14 mouse cellular contexts compared by ENCODE assay signal in the genomic region with DNA sequence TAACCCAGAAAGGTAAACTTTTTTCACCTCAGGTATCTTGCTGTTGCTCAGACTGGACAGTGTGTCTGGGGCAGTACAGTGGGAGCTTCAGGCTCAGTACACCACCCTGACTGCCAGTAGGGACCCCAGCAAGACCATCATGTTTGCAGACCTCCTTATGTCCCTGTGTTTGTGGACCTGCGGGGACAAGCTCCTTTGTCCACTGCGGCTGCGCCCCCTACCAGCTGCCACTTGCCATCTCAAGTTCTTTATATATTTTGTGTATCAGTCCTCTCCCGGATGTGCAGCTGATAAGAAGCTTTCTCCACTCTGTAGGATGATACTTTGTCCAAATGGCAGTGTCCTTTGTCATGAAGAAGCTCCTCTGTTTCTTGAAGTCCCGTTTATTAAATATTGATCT. TPM values are rescaled to one million over a fixed set of nuclear protein-coding genes. Genes with fewer than 3 reads are reported as not detected.
DNase-seq lines count a peak whose midpoint lies in the region; ATAC-seq lines count a peak whose summit lies in the region.
"Had no signal": no experiment of that assay in that cellular context is flagged by ENCODE, and none has a peak within 500 bp of the region (broad histone marks: within the 10 kb centered on the region; RNA-seq: fewer than 3 reads in every experiment).

No protein-coding gene starts in this region.

- no peak overlapping the region for H3K9ac ChIP-seq in kidney, embryonic 16.5 days (replicated peaks; ENCODE audit: low read length)
- H3K9ac ChIP-seq in neural tube, embryonic 15.5 days (replicated peaks): no peak overlapping the region
- H3K9ac ChIP-seq: heart, embryonic 15.5 days; intestine, embryonic 15.5 days; limb, embryonic 15.5 days had no signal

- 61% methylated on average over 5 of the region's 5 CpGs for WGBS in kidney, embryonic 16.5 days
- 65% methylated on average over 5 of the region's 5 CpGs for WGBS in neural tube, embryonic 15.5 days

- no peaks in the 10 kb centered on the region for H3K36me3 ChIP-seq in kidney, embryonic 16.5 days (ENCODE audit: insufficient read depth, low read length)
- no peaks in the 10 kb centered on the region for H3K36me3 ChIP-seq in neural tube, embryonic 15.5 days
- H3K36me3 ChIP-seq: heart, embryonic 15.5 days; intestine, embryonic 15.5 days; limb, embryonic 15.5 days had no signal

- no peak overlapping the region for H3K27ac ChIP-seq in kidney, embryonic 16.5 days (ENCODE audit: low read length)
- H3K27ac ChIP-seq in neural tube, embryonic 15.5 days (replicated peaks): no peak overlapping the region
- H3K27ac ChIP-seq: heart, embryonic 15.5 days; intestine, embryonic 15.5 days; limb, embryonic 15.5 days had no signal

- H3K4me2 ChIP-seq in kidney, embryonic 16.5 days (replicated peaks; ENCODE audit: low read depth, low read length): no peak overlapping the region
- H3K4me2 ChIP-seq in neural tube, embryonic 15.5 days: no peak overlapping the region
- H3K4me2 ChIP-seq: heart, embryonic 15.5 days; intestine, embryonic 15.5 days; limb, embryonic 15.5 days had no signal

- H3K4me3 ChIP-seq in kidney, embryonic 16.5 days (ENCODE audit: low read length): no peak overlapping the region
- H3K4me3 ChIP-seq in neural tube, embryonic 15.5 days (replicated peaks): no peak overlapping the region
- H3K4me3 ChIP-seq: heart, embryonic 15.5 days; intestine, embryonic 15.5 days; limb, embryonic 15.5 days had no signal

- peak; percentile 36 to 38 for DNase-seq in adrenal gland, postnatal 36 days
- DNase-seq in adrenal gland, adult 2 months: no peak
- DNase-seq in kidney, postnatal 10 days: peak; percentile 38
- DNase-seq in testis, postnatal 10 days (ENCODE audit: low spot score): peak; percentile 43
- no peak for DNase-seq in testis, postnatal 14 days (ENCODE audit: low spot score)
- DNase-seq in thymus, postnatal 36 days: peak; percentile 5 to 13

- peaks cover 3% of the 10 kb centered on the region; the same call in 1 of the 2 replicates for H3K9me3 ChIP-seq in kidney, embryonic 16.5 days (ENCODE audit: low read length)
- H3K9me3 ChIP-seq in neural tube, embryonic 15.5 days (replicated peaks): no peaks in the 10 kb centered on the region
- H3K9me3 ChIP-seq: heart, embryonic 15.5 days; intestine, embryonic 15.5 days; limb, embryonic 15.5 days had no signal

- no peaks in the 10 kb centered on the region for H3K4me1 ChIP-seq in kidney, embryonic 16.5 days (ENCODE audit: insufficient read depth, low read length)
- no peaks in the 10 kb centered on the region for H3K4me1 ChIP-seq in neural tube, embryonic 15.5 days
- H3K4me1 ChIP-seq: heart, embryonic 15.5 days; intestine, embryonic 15.5 days had no signal

- no peak for ATAC-seq in kidney, embryonic 16.5 days (ENCODE audit: low FRiP score, low TSS enrichment)
- no peak for ATAC-seq in neural tube, embryonic 15.5 days (ENCODE audit: low FRiP score)
- ATAC-seq: intestine, embryonic 15.5 days had no signal

- H3K27me3 ChIP-seq in kidney, embryonic 16.5 days (ENCODE audit: insufficient read depth, low read length): no peaks in the 10 kb centered on the region
- H3K27me3 ChIP-seq in neural tube, embryonic 15.5 days (replicated peaks): no peaks in the 10 kb centered on the region
- H3K27me3 ChIP-seq: heart, embryonic 15.5 days; intestine, embryonic 15.5 days; limb, embryonic 15.5 days had no signal

RNA-seq across cellular contexts. Expression of a gene that starts 30.2 kb away (rescaled TPM):
- 10 to 100 TPM; 37.7 to 51.7 TPM for total RNA-seq in adrenal gland, postnatal 36 days (2021)
- total RNA-seq in adrenal gland, adult 2 months (2021): 10 to 100 TPM; 34.1 to 37.9 TPM
- polyA plus RNA-seq in adrenal gland, adult 2 months (2012; rRNA removed): 24.1 and 26.8 TPM in 2 replicates
- polyA plus RNA-seq in kidney, embryonic 16.5 days (2015; fragmentation: Nextera tagmentation; extraction: Ambion mirVana): 110 and 118 TPM in 2 replicates
- 80.7 and 81.4 TPM in 2 replicates for polyA plus RNA-seq in neural tube, embryonic 15.5 days (2015; fragmentation: Nextera tagmentation; extraction: Ambion mirVana)

RNA-seq across cellular contexts. Expression of a gene that starts 51.7 kb away (rescaled TPM):
- total RNA-seq in adrenal gland, postnatal 36 days (2021): not detected
- not detected for total RNA-seq in adrenal gland, adult 2 months (2021)
- not detected in 2 replicates for polyA plus RNA-seq in adrenal gland, adult 2 months (2012; rRNA removed)
- polyA plus RNA-seq in kidney, embryonic 16.5 days (2015; fragmentation: Nextera tagmentation; extraction: Ambion mirVana): 0.58 TPM in 1 of 2 replicates, not detected in the other
- 0.40 and 0.42 TPM in 2 replicates for polyA plus RNA-seq in neural tube, embryonic 15.5 days (2015; fragmentation: Nextera tagmentation; extraction: Ambion mirVana)
- total RNA-seq: layer of hippocampus, postnatal 10 days; megakaryocyte progenitor cell, adult 5-6 weeks; monocyte, adult 5-6 weeks had no signal
- polyA plus RNA-seq: intestine, embryonic 15.5 days had no signal

Comparison
In these comparisons a context has a peak if more than half of its experiments do, and no peak if none do; other contexts are left out.
1. DNase-seq: peak in adrenal gland, postnatal 36 days (2 of 2), kidney, postnatal 10 days (single experiment), testis, postnatal 10 days (single experiment) and thymus, postnatal 36 days (2 of 2); none in adrenal gland, adult 2 months (single experiment) and testis, postnatal 14 days (single experiment).